Mouse (Mus musculus) heart, embryonic 11.5 days (tissue): ENCODE results near the gene Trim63. TPM values are rescaled to one million over a fixed set of nuclear protein-coding genes. Genes with fewer than 3 reads are reported as not detected.
A peak's percentile ranks its signal among the peaks of the same experiment; 100 is the strongest.
"Not testable (repeated sequence)": the region's sequence is repeated elsewhere in the genome, so short reads cannot be mapped to it uniquely, and the experiment has no call there.

Experiments
- ATAC-seq: fragments of 200-750 bp; cut with Nextera tagmentation; replicated peaks from 2 replicates; pipeline ENCODE4 v1.8.0; 2017; ENCODE audit warnings: moderate library complexity; ENCODE audit not compliant: insufficient number of reproducible peaks, low FRiP score, low TSS enrichment
- H3K27ac ChIP-seq: fragments of 300-500 bp; sonication (generic); 2 replicates; pipeline ENCODE4 v1.5.1; 2014; ENCODE audit warnings: mild to moderate bottlenecking, low read depth, low read length
- H3K27me3 ChIP-seq: fragments of 300-500 bp; sonication (generic); 2 replicates; pipeline ENCODE4 v1.6.1; 2014; ENCODE audit warnings: mild to moderate bottlenecking, low read length, mixed read lengths; ENCODE audit not compliant: control insufficient read depth, insufficient read depth
- H3K36me3 ChIP-seq: fragments of 300-500 bp; sonication (generic); 2 replicates; pipeline ENCODE4 v1.6.1; 2014; ENCODE audit warnings: mild to moderate bottlenecking, low read length, moderate library complexity, mixed read lengths; ENCODE audit not compliant: control insufficient read depth, insufficient read depth
- H3K4me1 ChIP-seq: fragments of 300-500 bp; sonication (generic); 2 replicates; pipeline ENCODE4 v1.6.1; 2014; ENCODE audit warnings: low read length; ENCODE audit not compliant: control insufficient read depth, insufficient read depth
- H3K4me2 ChIP-seq: fragments of 300-500 bp; sonication (generic); 2 replicates; pipeline ENCODE4 v1.6.1; 2014; ENCODE audit warnings: mild to moderate bottlenecking, moderate library complexity
- H3K4me3 ChIP-seq: fragments of 300-500 bp; sonication (generic); 2 replicates; pipeline ENCODE4 v1.5.1; 2014; ENCODE audit warnings: low read depth, low read length
- H3K9ac ChIP-seq: fragments of 300-500 bp; sonication (generic); 2 replicates; pipeline ENCODE4 v1.6.1; 2014; ENCODE audit warnings: mild to moderate bottlenecking, low read depth, low read length, moderate library complexity
- H3K9me3 ChIP-seq: fragments of 300-500 bp; sonication (generic); replicated peaks from 2 replicates; pipeline ENCODE4 v1.6.1; 2016; ENCODE audit warnings: low read length; ENCODE audit not compliant: control insufficient read depth
- WGBS: fragments of 180-500 bp; shearing (Covaris S2); extraction: QIAGEN DNeasy Blood & Tissue Kit; methylation state at CpG from one replicate; pipeline ENCODE4 v1.1.7; 2014; ENCODE audit not compliant: insufficient replicate concordance; 5-methylcytosine and 5-hydroxymethylcytosine counted together
- polyA plus RNA-seq: library from polyadenylated mRNA; unstranded; fragments of >200 nt; fragmentation: Nextera tagmentation; extraction: Ambion mirVana; gene quantifications from 2 replicates; pipeline ENCODE4 v1.2.1, GENCODE M21; 2014

Trim63 gene
- polyA plus RNA-seq, 1 experiment from 2014 or later = 22.1 TPM

- Histone ChIP-seq H3K9me3 (no peaks in the 10 kb centered on the region), H3K4me3 (no peak overlapping the region), H3K4me1 (peaks cover 33% of the 10 kb centered on the region), H3K27ac (no peak overlapping the region), H3K27me3 (no peaks in the 10 kb centered on the region), H3K4me2 (0 out of 2 replicates have a peak overlapping the region, but pooled peaks have one; percentile 31), H3K36me3 (peaks cover 11% of the 10 kb centered on the region), H3K9ac (no peak overlapping the region)
- WGBS = 64% methylated on average over 5 of the region's 5 CpGs
- ATAC-seq = no peak
Measured at GRCm38 (mm10) chr4:134319674-134320073, 4.8 kb downstream of the Trim63 start.

DNA sequence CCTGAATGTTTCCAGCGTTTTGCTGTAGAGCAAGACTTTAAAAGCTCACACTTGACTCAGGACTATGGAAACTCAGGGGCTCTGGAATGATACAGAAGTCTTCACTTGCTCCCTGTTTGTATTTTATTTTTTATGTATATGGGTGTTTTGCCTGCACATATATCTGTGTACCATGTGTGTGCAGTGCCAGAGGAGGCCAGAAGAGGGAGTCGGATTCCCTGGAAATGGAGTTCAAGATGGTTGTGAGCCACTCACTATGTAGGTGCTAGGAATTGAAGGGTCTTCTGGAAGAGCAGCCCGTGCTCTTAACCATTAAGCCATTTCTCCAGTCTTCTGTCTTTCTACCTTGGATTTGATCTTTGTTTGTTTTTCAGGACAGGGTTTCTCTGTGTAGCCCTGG is 6.6 kb downstream of the Trim63 start:
- Histone ChIP-seq H3K9me3 (no peaks in the 10 kb centered on the region), H3K4me2 (no peak overlapping the region), H3K27me3 (no peaks in the 10 kb centered on the region), H3K36me3 (peaks cover 11% of the 10 kb centered on the region), H3K9ac (no peak overlapping the region), H3K4me3 (no peak overlapping the region), H3K4me1 (peaks cover 31% of the 10 kb centered on the region), H3K27ac (no peak overlapping the region)
- WGBS = 50% methylated on average over 3 of the region's 3 CpGs
- ATAC-seq = no peak

DNA sequence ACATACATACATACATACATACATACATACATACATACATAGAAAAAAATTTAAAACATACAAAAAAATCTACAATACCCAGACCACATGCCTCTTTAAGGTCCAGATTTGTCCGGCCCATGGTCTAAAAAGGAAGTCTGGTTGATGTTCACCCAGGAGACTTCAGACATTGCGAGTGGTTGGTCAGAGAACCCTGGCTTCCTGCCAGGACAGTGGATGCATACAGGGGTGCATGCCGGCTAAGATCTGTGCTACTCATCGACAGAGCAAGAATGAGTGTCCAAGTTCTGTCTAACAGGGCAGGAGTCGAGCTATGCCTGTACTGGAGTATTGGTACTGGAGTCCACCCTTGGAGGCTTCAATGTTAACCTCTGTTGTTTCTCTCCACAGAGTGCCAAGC is 9.7 kb downstream of the Trim63 start:
- H3K9me3 ChIP-seq = no peaks in the 10 kb centered on the region
- no peak overlapping the region for H3K4me2 ChIP-seq
- H3K36me3 ChIP-seq = peaks cover 14% of the 10 kb centered on the region
- ATAC-seq = no peak
- H3K4me1 ChIP-seq = peaks cover 9% of the 10 kb centered on the region
- 61% methylated on average over 5 of the region's 5 CpGs for WGBS
- H3K27me3 ChIP-seq = no peaks in the 10 kb centered on the region
- no peak overlapping the region for H3K27ac ChIP-seq
- H3K4me3 ChIP-seq = no peak overlapping the region
- H3K9ac ChIP-seq = no peak overlapping the region

GRCm38 (mm10) chr4:134326859-134327530 is 12.1 kb downstream of the Trim63 start:
- ATAC-seq = no peak
- Histone ChIP-seq H3K36me3 (peaks cover 7% of the 10 kb centered on the region; the same call in 1 of the 2 replicates), H3K9me3 (no peaks in the 10 kb centered on the region), H3K27ac (no peak overlapping the region; the same call in 1 of the 2 replicates), H3K9ac (no peak overlapping the region), H3K4me1 (peaks cover 5% of the 10 kb centered on the region), H3K27me3 (no peaks in the 10 kb centered on the region), H3K4me3 (no peak overlapping the region), H3K4me2 (no peak overlapping the region)
- WGBS = 57% methylated on average over 5 of the region's 5 CpGs

DNA sequence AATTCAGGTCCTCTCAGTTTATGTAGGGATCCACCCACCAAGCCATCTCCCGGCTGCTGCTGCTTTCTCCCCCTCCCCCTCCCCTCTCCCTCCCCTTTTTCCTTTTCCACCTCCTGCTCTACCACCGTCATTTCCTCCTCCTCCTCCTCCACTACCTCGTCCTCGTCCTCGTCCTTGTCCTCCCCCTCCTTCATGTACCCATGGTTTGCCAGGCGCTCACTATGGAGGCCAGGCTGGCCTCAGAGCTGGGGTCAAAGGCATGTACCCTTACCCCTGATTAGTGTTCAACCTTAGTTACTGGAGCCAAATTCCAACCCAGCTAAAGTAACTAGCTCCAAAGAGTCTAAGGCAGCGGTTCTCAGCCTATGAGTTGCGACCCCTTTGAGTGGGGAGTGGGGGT is 13.2 kb downstream of the Trim63 start:
- no peak overlapping the region for H3K4me3 ChIP-seq
- no peak overlapping the region for H3K9ac ChIP-seq
- H3K27ac ChIP-seq = no peak overlapping the region
- ATAC-seq = no peak
- H3K4me2 ChIP-seq = no peak overlapping the region
- 49% methylated on average over 8 of the region's 8 CpGs for WGBS
- no peaks in the 10 kb centered on the region for H3K9me3 ChIP-seq
- no peaks in the 10 kb centered on the region for H3K27me3 ChIP-seq
- H3K36me3 ChIP-seq = peaks cover 3% of the 10 kb centered on the region; the same call in 1 of the 2 replicates
- H3K4me1 ChIP-seq = peaks cover 5% of the 10 kb centered on the region

DNA sequence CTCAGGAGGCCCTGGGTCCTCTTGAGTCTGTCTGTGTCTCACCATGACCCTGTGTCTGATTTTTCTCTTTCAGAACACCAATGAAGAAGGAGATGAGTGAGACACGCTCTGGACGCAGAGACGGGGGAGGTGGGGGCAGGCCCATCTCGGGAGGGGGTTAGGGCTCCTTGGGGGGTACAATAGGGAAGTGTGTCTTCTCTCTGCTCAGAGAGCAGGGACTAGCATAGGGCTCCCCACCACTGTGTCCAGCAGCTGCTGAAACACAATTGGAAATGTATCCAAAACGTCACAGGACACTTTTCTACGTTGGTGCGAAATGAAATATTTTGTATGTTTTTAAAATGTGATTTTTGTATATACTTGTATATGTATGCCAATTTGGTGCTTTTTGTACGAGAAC is 13.9 kb downstream of the Trim63 start:
- Histone ChIP-seq H3K27ac (no peak overlapping the region), H3K9me3 (no peaks in the 10 kb centered on the region), H3K4me1 (peaks cover 5% of the 10 kb centered on the region), H3K9ac (no peak overlapping the region), H3K36me3 (peaks cover 3% of the 10 kb centered on the region; the same call in 1 of the 2 replicates), H3K4me2 (no peak overlapping the region), H3K27me3 (no peaks in the 10 kb centered on the region), H3K4me3 (no peak overlapping the region)
- WGBS = 81% methylated on average over 8 of the region's 8 CpGs
- no peak for ATAC-seq

DNA sequence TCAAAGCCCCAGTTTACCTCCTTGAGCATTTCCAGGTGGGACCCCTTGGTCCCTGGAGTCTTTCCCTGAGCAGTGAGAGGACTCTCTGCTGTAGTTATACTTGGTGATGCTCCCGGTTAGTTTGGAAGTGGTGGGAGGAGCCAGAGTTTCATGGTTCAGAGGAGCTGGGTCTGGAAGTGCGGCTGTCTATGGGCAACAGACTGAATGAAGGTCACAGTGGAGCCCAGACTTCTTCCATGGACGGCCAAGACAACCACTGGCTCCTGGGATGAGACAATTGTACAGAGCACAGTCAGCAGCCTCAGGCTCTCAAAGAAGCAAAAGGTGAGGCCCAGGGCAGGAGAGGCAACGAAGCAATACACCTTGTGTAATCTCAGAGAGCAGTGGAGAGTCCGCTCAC is 15.4 kb downstream of the Trim63 start:
- Histone ChIP-seq H3K4me1 (peaks cover 5% of the 10 kb centered on the region), H3K27ac (no peak overlapping the region), H3K4me3 (no peak overlapping the region), H3K9me3 (no peaks in the 10 kb centered on the region), H3K4me2 (no peak overlapping the region), H3K36me3 (peaks cover 3% of the 10 kb centered on the region; the same call in 1 of the 2 replicates), H3K9ac (no peak overlapping the region), H3K27me3 (no peaks in the 10 kb centered on the region)
- 62% methylated on average over 5 of the region's 5 CpGs for WGBS
- ATAC-seq = no peak

DNA sequence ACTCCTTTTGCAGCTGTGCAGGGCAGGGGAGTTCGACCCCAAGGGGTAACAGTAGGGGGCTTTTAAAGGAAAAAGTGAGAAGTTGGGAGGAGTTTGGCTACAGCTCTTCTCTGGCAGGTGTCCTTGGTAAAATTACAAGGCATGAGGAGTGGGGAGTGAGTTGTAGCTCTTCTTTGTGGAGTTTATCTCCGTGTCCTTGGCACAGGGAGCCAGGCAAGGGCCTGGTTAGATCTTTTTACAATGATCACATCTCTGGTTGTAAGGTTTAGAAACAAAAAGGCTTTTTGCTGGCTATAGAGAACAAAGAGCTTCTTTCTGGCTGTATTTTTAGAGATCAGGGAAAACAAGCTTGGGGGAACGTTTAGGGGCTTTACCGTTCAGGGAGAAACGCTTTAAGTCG is 26.3 kb downstream of the Trim63 start:
- 67% methylated on average over 6 of the region's 6 CpGs for WGBS
- H3K9ac ChIP-seq, H3K36me3 ChIP-seq, H3K27ac ChIP-seq, H3K4me3 ChIP-seq, H3K4me2 ChIP-seq, H3K9me3 ChIP-seq, ATAC-seq: not testable (repeated sequence)
- H3K4me1 ChIP-seq = peaks cover 11% of the 10 kb centered on the region
- peaks cover 38% of the 10 kb centered on the region for H3K27me3 ChIP-seq

DNA sequence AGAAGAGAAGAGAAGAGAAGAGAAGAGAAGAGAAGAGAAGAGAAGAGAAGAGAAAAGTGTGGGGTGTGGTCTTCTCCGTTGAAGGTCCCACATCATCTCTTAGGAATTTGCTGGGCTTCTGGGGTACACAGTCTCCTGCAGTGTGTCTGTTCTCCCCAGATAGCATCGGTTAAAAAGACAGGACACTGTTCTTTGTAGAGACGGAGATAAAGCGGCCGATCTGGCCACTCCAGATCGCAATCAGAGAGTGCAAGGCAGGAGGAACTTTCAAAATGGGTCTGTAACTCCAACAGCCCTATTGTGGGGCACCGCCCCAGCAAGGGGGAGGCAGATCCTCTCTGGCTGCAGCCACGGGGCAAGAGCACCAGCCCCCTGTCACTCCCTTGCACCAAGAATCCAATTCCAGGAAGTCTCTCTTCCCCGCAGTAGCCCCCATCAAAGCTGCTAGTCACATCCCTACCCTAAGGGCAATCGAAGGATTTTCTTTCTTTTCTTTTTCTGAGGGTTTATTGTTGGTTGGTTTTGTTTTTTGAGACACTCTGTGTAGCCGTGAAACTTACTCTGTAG is 27.4 kb downstream of the Trim63 start:
- H3K9me3 ChIP-seq = no peaks in the 10 kb centered on the region
- no peak for ATAC-seq
- no peaks in the 10 kb centered on the region for H3K36me3 ChIP-seq
- peaks cover 38% of the 10 kb centered on the region for H3K27me3 ChIP-seq
- H3K27ac ChIP-seq = no peak overlapping the region
- no peak overlapping the region for H3K4me2 ChIP-seq
- 14% methylated on average over 11 of the region's 11 CpGs for WGBS
- H3K9ac ChIP-seq = no peak overlapping the region
- H3K4me1 ChIP-seq = peaks cover 11% of the 10 kb centered on the region
- no peak overlapping the region for H3K4me3 ChIP-seq
